Comparison of ENCODE assay signal across 8 mouse cellular contexts in the genomic region with DNA sequence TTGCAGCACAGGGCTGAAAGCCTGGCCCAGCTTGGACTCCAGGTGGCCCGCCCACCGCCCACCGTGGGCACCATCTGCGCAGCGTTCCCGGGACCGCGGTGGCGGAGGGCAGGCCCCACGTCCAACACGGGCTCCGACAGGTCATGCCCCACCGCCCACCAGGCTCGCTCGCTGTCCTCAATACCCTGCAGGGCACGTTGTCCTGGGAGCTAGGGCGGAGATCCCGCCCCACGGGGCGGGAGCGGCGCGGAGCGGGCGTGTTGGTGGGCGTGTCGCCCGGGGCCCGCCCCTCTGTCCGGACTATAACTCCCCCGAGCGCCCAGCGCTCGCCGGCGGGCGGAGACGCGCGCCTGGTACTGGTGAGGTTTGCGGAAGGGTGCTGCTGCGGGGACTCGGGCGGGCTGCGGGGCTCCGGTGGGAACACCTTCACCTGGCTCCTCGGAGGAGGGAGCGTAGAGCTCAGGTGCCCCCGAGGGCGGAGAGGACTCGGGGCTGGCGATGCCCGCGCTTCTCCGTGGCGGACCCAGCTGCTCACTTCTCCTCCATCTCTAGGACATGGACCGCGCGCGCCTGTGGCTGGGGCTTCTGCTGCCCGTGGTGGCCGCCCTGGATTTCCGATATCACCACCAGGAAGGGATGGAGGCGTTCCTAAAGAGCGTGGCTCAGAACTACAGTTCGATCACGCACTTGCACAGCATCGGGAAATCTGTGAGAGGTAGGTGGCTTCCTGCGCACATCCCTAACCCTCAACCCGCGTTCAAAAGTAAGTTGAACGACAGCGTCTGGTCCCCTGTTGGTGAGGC. TPM values are rescaled to one million over a fixed set of nuclear protein-coding genes. Genes with fewer than 3 reads are reported as not detected.
DNase-seq lines count a peak whose midpoint lies in the region; ATAC-seq and TF ChIP-seq lines count a peak whose summit lies in the region.

A gene (plus strand): TSS at position 332 of the 803 bp plus-strand sequence.

- peaks cover 15% of the 10 kb centered on the region for H3K4me1 ChIP-seq in hindbrain, embryonic 15.5 days (replicated peaks)

- H3K4me2 ChIP-seq in hindbrain, embryonic 15.5 days = peak within 1 kb of the TSS; percentile 73

- peak; percentile 15 for DNase-seq in Patski (ENCODE audit: low read depth, low spot score)
- peak; percentile 63 to 76 for DNase-seq in cerebellum, postnatal 10 days
- peak; percentile 17 to 21 for DNase-seq in gastrocnemius, adult 8-10 months (ENCODE audit: low spot score in 2 of 2)
- peak; percentile 34 to 36 for DNase-seq in left cerebral cortex, adult 2 months (ENCODE audit: extremely low spot score in 1 of 2, low spot score in 2 of 2)
- DNase-seq in right cerebral cortex, postnatal 14 days = peak; percentile 28
- peak; percentile 70 to 74 for DNase-seq in urinary bladder, postnatal 4 days (ENCODE audit: low spot score in 2 of 2)

- no peak for TF ChIP-seq CTCF in Patski (IDR thresholded peaks at IDR 0.05)
- TF ChIP-seq CTCF in left cerebral cortex, adult 2 months (IDR thresholded peaks at IDR 0.05) = no peak

- peak within 1 kb of the TSS; percentile 45 for H3K4me3 ChIP-seq in hindbrain, embryonic 15.5 days
- peak within 1 kb of the TSS; percentile 51 for H3K4me3 ChIP-seq in left cerebral cortex, adult 2 months

- H3K9ac ChIP-seq in hindbrain, embryonic 15.5 days = peak within 1 kb of the TSS; percentile 20

- H3K9me3 ChIP-seq in hindbrain, embryonic 15.5 days = no peaks in the 10 kb centered on the region

- H3K27ac ChIP-seq in hindbrain, embryonic 15.5 days (replicated peaks) = no peak within 1 kb of the TSS
- H3K27ac ChIP-seq in left cerebral cortex, adult 2 months = no peak within 1 kb of the TSS

- CTCF ChIA-PET in Patski (lab: Charles Lee) = interaction anchor here (1.7 kb wide), 1 partner anchor 11 kb away, joined by 4 read pairs; no protein-coding TSS in a partner anchor

- POLR2A ChIA-PET in Patski (lab: Charles Lee) = interaction anchor here (0.6 kb wide), 1 partner anchor 396 kb away, joined by 6 read pairs; no protein-coding TSS in a partner anchor

- WGBS in hindbrain, embryonic 15.5 days = under 1% methylated on average over 72 of the region's 73 CpGs

- H3K27me3 ChIP-seq in Patski = peaks cover 15% of the 10 kb centered on the region
- peaks cover 51% of the 10 kb centered on the region for H3K27me3 ChIP-seq in hindbrain, embryonic 15.5 days

- ATAC-seq in Patski = peak; percentile 95
- ATAC-seq in hindbrain, embryonic 15.5 days (ENCODE audit: low FRiP score, low read depth) = peak; percentile 83
- ATAC-seq in megakaryocyte progenitor cell, adult 5-6 weeks (replicated peaks; ENCODE audit: poor library complexity) = peak; percentile 89

- in situ Hi-C loops in Patski (cut with MboI; ENCODE audit: low pct_unique_long_range_greater_than_20kb) = no loop called here

- intact Hi-C loops in left cerebral cortex, adult 2 months (cut with DNase I) = no loop called here

- H3K36me3 ChIP-seq in hindbrain, embryonic 15.5 days = no peaks in the 10 kb centered on the region

RNA-seq across cellular contexts. Expression of the gene that starts here (rescaled TPM):
- 1.4 TPM for polyA plus RNA-seq in Patski (2021)
- 1 to 10 TPM; 1.3 to 2.2 (median 1.5) TPM for total RNA-seq in gastrocnemius, adult 8-10 months (2022)
- 2.8 and 3.3 TPM in 2 replicates for polyA plus RNA-seq in hindbrain, embryonic 15.5 days (2015; fragmentation: Nextera tagmentation; extraction: Ambion mirVana)
- 1 to 10 TPM; 5.2 to 5.3 TPM for total RNA-seq in left cerebral cortex, adult 2 months (2021)
- not detected in 2 replicates for total RNA-seq in megakaryocyte progenitor cell, adult 5-6 weeks (2015)
- 0.17 TPM in 1 of 2 replicates, not detected in the other for total RNA-seq in megakaryocyte progenitor cell, adult 5-6 weeks (2017)

Comparison
In these comparisons a context has a peak if more than half of its experiments do, and no peak if none do; other contexts are left out.
1. Peak in ATAC-seq in megakaryocyte progenitor cell, adult 5-6 weeks; RNA of the gene not detected or under 1 TPM.
2. DNase-seq: peak in every context shown above with its lines; median percentile 72 in urinary bladder, postnatal 4 days; 70 in cerebellum, postnatal 10 days; 35 in left cerebral cortex, adult 2 months; 28 in right cerebral cortex, postnatal 14 days; 19 in gastrocnemius, adult 8-10 months; 15 in Patski.